Mouse (Mus musculus) hematopoietic stem cell, adult 5-6 weeks (primary cell): ENCODE data around the gene Nipal3. TPM values are rescaled to one million over a fixed set of nuclear protein-coding genes. Genes with fewer than 3 reads are reported as not detected.

Source experiments
- ATAC-seq, 2 experiments: fragments of 125-278 bp in 1 of 2; replicated peaks in 1 of 2; 2 replicates each; pipeline ENCODE4 v1.8.0; 2016 to 2017; ENCODE audit warnings: inconsistent platforms in 2 of 2, mild to moderate bottlenecking in 2 of 2, moderate number of reproducible peaks in 2 of 2, low read depth in 1 of 2, moderate TSS enrichment in 1 of 2; ENCODE audit not compliant: low FRiP score in 2 of 2, poor library complexity in 2 of 2, severe bottlenecking in 2 of 2, insufficient read depth in 1 of 2, low TSS enrichment in 1 of 2
- total RNA-seq: library from RNA; stranded (forward); fragments of 172-1452, 232-1000 nt; gene quantifications from 2 replicates; pipeline ENCODE4 v1.2.3, GENCODE M21; 2017

Nipal3 gene
- total RNA-seq, 1 experiment from 2014 or later, result 20.1 TPM

DNA sequence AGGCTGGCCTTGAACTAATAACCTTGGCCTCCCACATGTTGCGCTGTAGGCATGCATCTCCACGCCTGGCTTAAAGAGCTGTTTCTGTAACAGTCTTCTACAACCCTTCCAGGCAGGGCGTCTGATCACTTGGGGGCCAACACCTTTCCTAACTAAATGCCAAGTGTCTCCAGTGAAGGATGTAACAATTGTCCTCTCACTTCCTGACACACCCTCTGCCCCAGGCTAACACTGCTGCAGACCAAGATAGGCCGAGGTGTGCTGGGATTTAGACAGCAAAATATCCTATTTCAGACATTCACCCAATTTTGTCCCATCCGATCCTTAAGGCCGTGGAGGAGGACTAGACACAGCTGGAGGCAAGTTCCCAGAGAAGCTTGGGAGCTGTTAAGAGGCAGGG, 41.7 kb downstream of the Nipal3 start:
- ATAC-seq, result no peak

GRCm38 (mm10) chr4:135451360-135452015, 43.4 kb downstream of the Nipal3 start:
- no peak for ATAC-seq

DNA sequence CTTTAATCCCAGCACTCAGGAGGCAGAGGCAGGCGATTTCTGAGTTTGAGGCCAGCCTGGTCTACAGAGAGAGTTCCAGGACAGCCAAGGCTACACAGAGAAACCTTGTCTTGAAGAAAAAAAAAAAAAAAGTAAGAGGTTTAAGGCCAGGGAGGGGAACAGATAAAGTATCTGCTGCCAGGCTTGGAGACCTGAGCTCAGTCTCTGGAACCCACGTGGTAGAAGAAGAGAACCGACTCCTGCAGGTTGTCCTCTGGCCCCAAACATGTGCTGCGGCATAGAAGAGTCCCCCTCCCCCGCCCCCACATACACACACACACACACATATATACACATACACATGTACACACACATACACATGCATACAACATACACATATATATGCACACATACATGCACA, 52.4 kb downstream of the Nipal3 start:
- no peak for ATAC-seq

DNA sequence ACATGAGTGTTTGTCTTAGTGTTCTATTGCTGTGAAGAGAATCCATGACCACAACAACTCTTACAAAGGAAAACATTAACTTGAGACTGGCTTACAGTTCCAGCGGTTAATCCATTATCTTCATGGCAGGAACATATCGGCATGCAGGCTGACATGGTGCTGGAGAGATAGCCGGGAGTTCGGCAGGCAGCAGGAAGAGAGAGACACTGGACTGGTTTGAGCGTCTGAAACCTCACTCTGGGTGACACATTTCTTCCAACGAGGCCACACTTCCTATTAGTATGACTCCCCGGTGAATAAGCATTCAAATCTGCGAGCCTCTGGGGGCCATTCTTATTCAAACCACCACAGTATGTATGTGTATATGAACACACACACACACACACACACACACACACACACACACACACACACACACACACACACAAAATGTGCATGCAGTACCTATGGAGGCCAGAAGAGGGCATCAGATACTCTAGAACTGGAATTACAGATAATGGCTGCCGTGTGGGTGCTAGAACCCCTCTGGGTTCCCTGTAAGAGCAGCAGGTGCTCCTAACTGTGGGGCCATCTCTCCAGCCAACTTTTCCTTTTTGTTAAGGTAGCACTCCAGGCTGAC, 54.8 kb downstream of the Nipal3 start:
- ATAC-seq, result peak; percentile 26 to 28; a peak in 1 of 4 replicates

- ATAC-seq, result peak; percentile 88 to 95
These were observed 55.6 kb downstream of the Nipal3 start for GRCm38 (mm10) chr4:135439188-135439647.

GRCm38 (mm10) chr4:135437924-135438323, 56.9 kb downstream of the Nipal3 start:
- ATAC-seq, result no peak

GRCm38 (mm10) chr4:135436291-135436690, 58.5 kb downstream of the Nipal3 start:
- ATAC-seq, result no peak

- ATAC-seq, result 0 out of 4 replicates have a peak, but pooled peaks of 1 of the 2 experiments have one; percentile 4
These were observed 60.4 kb downstream of the Nipal3 start for GRCm38 (mm10) chr4:135434395-135434789.

- ATAC-seq, result peak; percentile 57 to 71
These were observed 61.1 kb downstream of the Nipal3 start, which contains the start of gene Rcan3 for GRCm38 (mm10) chr4:135433443-135434394. Gene Rcan3, minus strand, starts transcription at chr4:135433853.

- no peak for ATAC-seq
These were observed 61.8 kb downstream of the Nipal3 start for GRCm38 (mm10) chr4:135433086-135433442.

DNA sequence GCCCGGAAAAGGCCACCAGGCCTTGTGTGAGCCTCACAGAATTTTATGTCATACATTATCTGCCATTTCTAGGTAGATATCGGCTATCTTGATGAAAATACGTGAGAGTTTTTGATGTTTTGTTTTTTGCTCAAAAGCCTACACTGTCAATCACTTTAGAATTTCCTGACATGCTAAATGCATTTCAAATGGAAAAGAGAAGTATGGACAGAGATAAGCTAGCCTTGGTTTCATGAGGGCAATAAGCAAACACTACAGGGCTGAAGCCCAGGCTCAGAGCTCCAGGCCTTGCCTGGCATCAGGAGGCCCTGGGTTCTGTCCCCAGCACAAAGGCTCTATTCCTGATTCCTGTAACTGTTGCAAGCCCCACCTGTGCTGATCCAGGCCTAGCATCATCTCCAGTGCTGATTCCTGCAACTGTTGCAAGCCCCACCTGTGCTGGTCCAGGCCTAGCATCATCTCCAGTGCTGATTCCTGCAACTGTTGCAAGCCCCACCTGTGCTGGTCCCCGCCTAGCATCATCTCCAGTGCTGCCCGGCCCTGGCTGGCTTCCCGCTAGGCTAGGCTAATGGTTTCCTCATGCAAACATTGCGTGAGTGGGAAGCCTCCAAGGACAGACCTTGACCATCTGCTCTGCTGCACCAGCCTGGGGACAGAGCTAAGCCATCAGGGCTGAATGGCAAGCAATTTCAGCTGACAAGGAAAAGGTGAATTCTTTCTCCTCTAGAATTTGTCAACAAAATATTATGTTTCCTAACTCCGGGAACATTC, 64.7 kb downstream of the Nipal3 start:
- no peak for ATAC-seq

DNA sequence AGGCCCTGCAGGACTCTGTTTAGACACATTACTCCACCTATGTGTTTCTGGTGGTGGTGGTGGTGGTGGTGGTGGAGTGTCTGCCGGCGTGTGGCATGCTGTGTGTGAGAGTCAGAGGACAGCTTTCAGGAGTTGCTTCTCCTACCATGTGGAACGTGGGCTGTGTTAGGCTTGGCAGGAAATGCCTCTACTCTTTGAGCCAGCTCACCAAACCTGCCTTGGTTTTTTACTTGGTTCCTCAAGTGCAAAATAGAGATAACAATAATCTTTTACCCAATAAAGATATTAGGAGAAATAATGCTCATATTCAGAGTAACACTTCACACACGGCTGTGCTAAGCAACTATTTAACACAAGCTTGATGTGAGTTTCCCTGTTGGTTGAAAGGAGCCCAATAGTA, 65.5 kb downstream of the Nipal3 start:
- ATAC-seq, result no peak

DNA sequence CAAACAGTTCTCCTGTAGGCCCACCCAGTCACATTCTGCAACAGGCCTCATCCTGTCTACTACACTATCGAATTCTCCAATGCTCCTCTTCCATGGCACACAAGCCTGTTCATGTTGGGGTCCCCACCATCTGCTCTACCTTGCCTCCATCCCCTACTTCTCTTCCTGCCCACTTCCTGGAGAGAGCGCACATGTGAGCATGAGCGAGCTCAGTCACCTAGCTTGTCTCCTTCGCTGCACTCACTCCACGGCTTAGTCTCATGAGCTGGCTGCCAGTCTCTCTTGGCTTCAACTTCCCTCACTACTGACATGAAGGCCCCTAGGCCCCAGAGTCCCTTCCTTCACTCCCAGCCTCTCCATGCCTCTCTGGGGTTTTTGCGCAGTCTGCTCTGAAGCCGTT, 68.3 kb downstream of the Nipal3 start:
- ATAC-seq, result peak in 1 of 2 experiments; percentile 58; a peak in 2 of 4 replicates

- ATAC-seq, result no peak
These were observed 69.2 kb downstream of the Nipal3 start for GRCm38 (mm10) chr4:135425625-135426024.

- ATAC-seq, result no peak
These were observed 73.9 kb downstream of the Nipal3 start for GRCm38 (mm10) chr4:135420961-135421360.

DNA sequence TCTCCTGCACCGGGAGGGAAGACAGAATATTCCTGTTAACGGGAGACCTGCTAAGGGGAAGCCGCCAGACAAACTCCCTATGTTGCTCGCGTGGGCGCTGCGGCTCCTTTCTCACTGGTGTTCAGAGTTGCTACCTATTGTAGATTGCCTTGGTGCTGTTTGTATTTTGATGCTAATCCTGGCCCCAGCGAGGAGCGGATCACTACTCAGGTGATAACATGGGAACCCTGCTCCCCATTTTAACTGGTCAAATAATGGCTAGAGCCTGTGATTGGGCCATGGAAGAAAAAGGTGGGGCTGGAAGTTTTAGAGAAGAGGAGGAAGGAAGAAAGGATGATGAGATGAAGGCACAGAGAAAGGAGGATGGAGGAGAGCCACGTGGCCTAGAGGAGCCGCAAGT, 74.4 kb downstream of the Nipal3 start:
- ATAC-seq, result no peak

GRCm38 (mm10) chr4:135419996-135420395, 74.8 kb downstream of the Nipal3 start:
- no peak for ATAC-seq
